Mouse (Mus musculus): ENCODE results near the gene Bpifc.

DNA sequence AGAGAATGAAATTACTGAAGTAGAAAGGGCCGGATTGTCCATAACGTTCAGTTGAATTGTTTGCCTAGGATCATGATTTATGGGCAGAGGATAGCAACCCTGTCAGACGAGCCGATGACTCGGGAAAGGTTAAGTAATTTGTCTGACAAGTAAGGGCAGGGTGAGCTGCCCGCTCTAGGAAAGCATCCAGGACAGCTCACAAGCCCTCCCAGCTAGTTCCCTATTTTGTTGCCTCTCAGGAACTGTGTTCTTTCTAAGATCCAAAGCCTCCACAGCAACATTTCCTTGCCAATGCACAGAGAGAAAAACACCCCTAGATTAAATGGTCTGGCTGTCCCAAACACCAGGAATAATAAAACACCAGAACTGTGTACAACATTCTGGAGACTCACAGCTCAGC lies 1.1 kb downstream of the Bpifc start:
- TF ChIP-seq CTCF (IDR thresholded peaks at IDR 0.05; ENCODE audit: borderline replicate concordance, extremely low read depth, insufficient read depth, insufficient read length) (no peak), POLR2A (IDR thresholded peaks at IDR 0.05; ENCODE audit: borderline replicate concordance, extremely low read depth, insufficient read depth, insufficient read length, poor library complexity, severe bottlenecking) (no peak)
